Mouse (Mus musculus) neural tube, embryonic 14.5 days (tissue): ENCODE results near the gene Tepp. TPM values are rescaled to one million over a fixed set of nuclear protein-coding genes. Genes with fewer than 3 reads are reported as not detected.

Experiments
- ATAC-seq: fragments of 200-750 bp; cut with Nextera tagmentation; 2 replicates; pipeline ENCODE4 v1.8.0; 2017; ENCODE audit warnings: low read depth, mild to moderate bottlenecking, moderate TSS enrichment, moderate library complexity
- H3K27ac ChIP-seq: fragments of 300-500 bp; sonication (generic); 2 replicates; pipeline ENCODE4 v1.5.1; 2014; ENCODE audit warnings: low read depth, mild to moderate bottlenecking, control low read depth, low read length, moderate library complexity, mixed read lengths
- H3K27me3 ChIP-seq: fragments of 300-500 bp; sonication (generic); 2 replicates; pipeline ENCODE4 v1.6.1; 2014; ENCODE audit warnings: low read length; ENCODE audit not compliant: control insufficient read depth, insufficient read depth
- H3K36me3 ChIP-seq: fragments of 300-500 bp; sonication (generic); 2 replicates; pipeline ENCODE4 v1.6.1; 2014; ENCODE audit warnings: low read length, mixed read lengths; ENCODE audit not compliant: control insufficient read depth, insufficient read depth
- H3K4me1 ChIP-seq: fragments of 300-500 bp; sonication (generic); 2 replicates; pipeline ENCODE4 v1.6.1; 2014; ENCODE audit warnings: low read length; ENCODE audit not compliant: control insufficient read depth, insufficient read depth
- H3K4me2 ChIP-seq: fragments of 300-500 bp; sonication (generic); 2 replicates; pipeline ENCODE4 v1.6.1; 2014; ENCODE audit warnings: mild to moderate bottlenecking, low read depth, low read length, control low read depth
- H3K4me3 ChIP-seq: fragments of 300-500 bp; sonication (generic); 2 replicates; pipeline ENCODE4 v1.5.1; 2014; ENCODE audit warnings: low read depth, low read length, control low read depth, mixed read lengths
- H3K9ac ChIP-seq: fragments of 300-500 bp; sonication (generic); replicated peaks from 2 replicates; pipeline ENCODE4 v1.6.1; 2014; ENCODE audit warnings: low read depth, mild to moderate bottlenecking, control low read depth, low read length, mixed read lengths
- H3K9me3 ChIP-seq: fragments of 300-500 bp; sonication (generic); 2 replicates; pipeline ENCODE4 v1.6.1; 2016; ENCODE audit warnings: low read length; ENCODE audit not compliant: control insufficient read depth
- WGBS: fragments of 180-500 bp; shearing (Covaris S2); extraction: QIAGEN DNeasy Blood & Tissue Kit; methylation state at CpG from one replicate; pipeline ENCODE4 v1.1.7; 2014; 5-methylcytosine and 5-hydroxymethylcytosine counted together
- polyA plus RNA-seq: library from polyadenylated mRNA; unstranded; fragments of >200 nt; fragmentation: Nextera tagmentation; extraction: Ambion mirVana; gene quantifications from 2 replicates; pipeline ENCODE4 v1.2.1, GENCODE M21; 2014

Gene Tepp
- polyA plus RNA-seq, result 1.4 and 1.6 TPM in 2 replicates

DNA sequence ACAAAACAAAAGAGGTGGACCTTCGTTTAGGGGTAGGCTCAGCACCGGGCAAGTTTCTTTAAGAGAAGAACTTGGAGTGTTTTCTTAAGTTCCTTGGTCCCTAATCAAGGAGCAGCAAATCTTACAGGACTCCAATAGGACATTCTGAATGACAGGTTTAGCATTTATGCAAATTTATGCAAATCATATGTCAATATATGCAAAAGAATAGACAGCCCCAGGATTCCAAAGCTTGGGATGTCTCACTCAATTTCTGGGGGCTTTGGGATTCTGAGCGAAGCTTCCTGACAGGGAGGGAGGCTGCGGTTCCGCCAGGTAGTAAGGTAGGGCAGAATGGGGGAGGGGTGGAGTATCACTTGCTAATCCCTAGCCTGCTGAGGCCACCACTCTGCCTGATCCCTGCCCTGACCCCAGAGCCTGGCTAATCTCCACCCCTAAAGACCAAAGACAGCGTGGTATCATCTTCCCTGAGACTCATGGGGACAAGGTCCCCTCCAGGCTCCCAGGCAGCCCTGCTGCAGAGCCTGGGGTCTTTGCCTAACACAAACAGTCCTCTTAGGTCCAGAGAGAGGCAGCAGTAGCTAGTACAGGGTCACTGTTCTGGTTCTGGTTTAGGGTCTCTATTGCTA lies at the start of gene Tepp:
Tepp (plus strand) TSS at position 225 of the 629 bp plus-strand sequence.
- Histone ChIP-seq H3K9me3 (no peaks in the 10 kb centered on the region), H3K4me2 (no peak within 1 kb of the TSS), H3K9ac (no peak within 1 kb of the TSS), H3K27ac (no peak within 1 kb of the TSS), H3K36me3 (no peaks in the 10 kb centered on the region), H3K27me3 (no peaks in the 10 kb centered on the region), H3K4me3 (no peak within 1 kb of the TSS), H3K4me1 (peaks cover 4% of the 10 kb centered on the region; the same call in 1 of the 2 replicates)
- no peak for ATAC-seq
- 29% methylated on average over 6 of the region's 6 CpGs for WGBS

DNA sequence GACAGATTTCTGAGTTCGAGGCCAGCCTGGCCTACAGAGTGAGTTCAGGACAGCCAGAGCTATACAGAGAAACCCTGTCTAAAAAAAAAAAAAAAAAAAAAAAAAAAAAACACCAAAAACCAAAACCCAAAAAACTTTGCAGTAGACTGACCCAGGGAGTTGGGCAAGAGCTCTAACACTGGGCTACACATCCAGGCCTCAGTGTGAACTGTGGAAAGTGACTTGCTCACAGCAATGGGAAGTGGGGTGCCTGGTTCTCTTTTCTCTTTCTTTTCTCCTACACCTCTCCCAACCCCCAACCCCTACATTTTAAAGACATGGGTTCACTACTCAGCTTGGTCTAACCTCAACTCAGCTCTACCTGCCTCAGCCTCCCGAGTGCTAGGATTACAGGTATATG lies 48.2 kb upstream of the Tepp start:
- H3K27ac ChIP-seq, result no peak overlapping the region
- H3K9ac ChIP-seq, result no peak overlapping the region
- H3K4me3 ChIP-seq, result no peak overlapping the region
- 87% methylated on average over 2 of the region's 2 CpGs for WGBS
- no peaks in the 10 kb centered on the region for H3K4me1 ChIP-seq
- H3K9me3 ChIP-seq, result no peaks in the 10 kb centered on the region
- H3K4me2 ChIP-seq, result no peak overlapping the region
- no peaks in the 10 kb centered on the region for H3K36me3 ChIP-seq
- ATAC-seq, result no peak
- H3K27me3 ChIP-seq, result no peaks in the 10 kb centered on the region

DNA sequence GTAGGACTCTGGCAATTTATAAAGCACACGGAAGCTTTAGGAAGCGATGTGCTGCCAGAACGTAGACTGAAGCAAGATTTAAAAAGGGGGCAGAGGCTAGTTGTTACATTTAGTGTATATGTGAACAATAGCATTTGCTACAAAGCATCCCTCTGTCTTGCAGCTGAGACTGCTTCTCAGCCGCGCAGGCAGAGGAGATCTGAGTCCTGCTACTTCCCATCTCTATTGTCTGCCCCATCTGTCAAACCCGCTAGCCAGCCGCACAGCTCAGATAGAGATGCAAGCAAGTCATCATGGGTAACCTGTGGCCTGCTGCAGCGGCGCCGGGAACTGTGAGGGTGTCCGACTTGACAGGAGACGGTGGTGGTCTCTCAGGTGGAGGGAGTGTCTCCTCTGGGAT lies 39.9 kb upstream of the Tepp start:
- Histone ChIP-seq H3K4me1 (no peaks in the 10 kb centered on the region), H3K4me2 (no peak overlapping the region), H3K4me3 (no peak overlapping the region), H3K27ac (no peak overlapping the region), H3K9ac (no peak overlapping the region), H3K36me3 (no peaks in the 10 kb centered on the region), H3K9me3 (no peaks in the 10 kb centered on the region), H3K27me3 (no peaks in the 10 kb centered on the region)
- no peak for ATAC-seq
- WGBS, result 58% methylated on average over 12 of the region's 12 CpGs

DNA sequence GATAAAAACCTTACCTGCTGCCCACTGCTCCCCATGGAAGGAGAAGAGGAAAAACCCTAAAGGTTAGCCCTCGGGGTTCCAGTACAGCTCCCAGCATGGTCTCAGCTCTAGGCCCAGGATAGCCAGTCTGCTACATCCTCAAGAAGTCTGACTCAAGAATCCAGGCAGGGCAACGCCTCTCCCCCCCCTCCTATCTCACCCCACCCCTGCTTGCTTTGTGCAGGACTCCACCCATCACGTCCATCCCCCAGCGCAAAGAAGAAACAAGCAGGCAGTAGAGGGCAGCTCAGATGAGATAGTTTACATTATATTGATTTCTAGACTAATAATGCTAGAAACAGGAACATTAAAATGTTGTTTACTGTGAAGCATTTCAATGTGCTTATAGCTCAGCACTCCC lies 38.5 kb upstream of the Tepp start:
- H3K9me3 ChIP-seq, result no peaks in the 10 kb centered on the region
- 37% methylated on average over 4 of the region's 4 CpGs for WGBS
- no peak overlapping the region for H3K9ac ChIP-seq
- no peak for ATAC-seq
- H3K4me2 ChIP-seq, result no peak overlapping the region
- no peak overlapping the region for H3K4me3 ChIP-seq
- no peaks in the 10 kb centered on the region for H3K36me3 ChIP-seq
- H3K4me1 ChIP-seq, result no peaks in the 10 kb centered on the region
- H3K27me3 ChIP-seq, result no peaks in the 10 kb centered on the region
- no peak overlapping the region for H3K27ac ChIP-seq

DNA sequence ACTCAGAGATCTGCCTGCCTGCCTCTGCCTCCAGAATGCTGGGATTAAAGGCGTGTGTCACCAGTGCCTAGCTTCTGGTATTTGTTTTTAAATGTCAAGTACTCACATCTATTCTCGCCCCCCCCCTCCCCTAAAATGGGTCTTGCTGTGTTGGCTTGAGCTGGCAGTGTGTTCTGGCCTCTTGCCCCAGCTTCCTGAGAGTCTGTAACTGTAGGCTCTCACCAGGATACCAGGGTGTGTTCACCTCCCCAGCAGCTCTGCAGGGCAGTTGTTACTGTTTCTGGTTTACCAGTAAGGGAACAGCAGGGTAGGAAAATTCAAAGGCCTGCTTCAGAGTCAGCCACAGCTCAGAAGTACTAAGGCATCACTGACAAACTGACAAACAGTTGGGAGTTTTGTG lies 37.5 kb upstream of the Tepp start:
- no peak for ATAC-seq
- Histone ChIP-seq H3K27ac (no peak overlapping the region), H3K4me2 (no peak overlapping the region), H3K9ac (no peak overlapping the region), H3K4me3 (no peak overlapping the region), H3K36me3 (no peaks in the 10 kb centered on the region), H3K27me3 (no peaks in the 10 kb centered on the region), H3K9me3 (no peaks in the 10 kb centered on the region), H3K4me1 (no peaks in the 10 kb centered on the region)
- 48% methylated on average over 2 of the region's 2 CpGs for whole genome bisulfite sequencing

DNA sequence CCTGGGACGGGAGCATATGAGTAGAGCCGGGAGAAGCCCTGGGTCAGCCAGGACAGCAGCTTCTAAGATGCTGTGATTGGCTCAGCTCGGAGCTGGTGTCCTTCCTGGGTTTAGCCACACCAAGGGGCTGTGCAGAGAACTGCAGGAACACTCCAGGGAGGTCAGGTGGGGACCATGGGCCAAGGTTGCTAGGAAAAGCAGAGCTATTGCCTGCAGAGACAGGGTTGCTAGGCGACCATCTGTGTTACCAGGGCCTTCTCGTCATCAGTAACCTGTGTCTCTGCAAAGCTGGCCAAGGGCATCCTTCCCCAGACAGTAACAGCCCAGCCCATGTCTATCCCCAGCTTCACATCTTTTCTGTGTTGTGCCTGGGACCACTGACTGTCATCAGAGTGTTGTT lies 28.9 kb upstream of the Tepp start:
- Histone ChIP-seq H3K4me1 (no peaks in the 10 kb centered on the region), H3K4me3 (no peak overlapping the region), H3K9ac (no peak overlapping the region), H3K9me3 (no peaks in the 10 kb centered on the region), H3K27ac (no peak overlapping the region), H3K36me3 (no peaks in the 10 kb centered on the region), H3K27me3 (no peaks in the 10 kb centered on the region), H3K4me2 (no peak overlapping the region)
- ATAC-seq, result peak; percentile 38; the same call in 1 of the 2 replicates
- 61% methylated on average over 5 of the region's 5 CpGs for WGBS

DNA sequence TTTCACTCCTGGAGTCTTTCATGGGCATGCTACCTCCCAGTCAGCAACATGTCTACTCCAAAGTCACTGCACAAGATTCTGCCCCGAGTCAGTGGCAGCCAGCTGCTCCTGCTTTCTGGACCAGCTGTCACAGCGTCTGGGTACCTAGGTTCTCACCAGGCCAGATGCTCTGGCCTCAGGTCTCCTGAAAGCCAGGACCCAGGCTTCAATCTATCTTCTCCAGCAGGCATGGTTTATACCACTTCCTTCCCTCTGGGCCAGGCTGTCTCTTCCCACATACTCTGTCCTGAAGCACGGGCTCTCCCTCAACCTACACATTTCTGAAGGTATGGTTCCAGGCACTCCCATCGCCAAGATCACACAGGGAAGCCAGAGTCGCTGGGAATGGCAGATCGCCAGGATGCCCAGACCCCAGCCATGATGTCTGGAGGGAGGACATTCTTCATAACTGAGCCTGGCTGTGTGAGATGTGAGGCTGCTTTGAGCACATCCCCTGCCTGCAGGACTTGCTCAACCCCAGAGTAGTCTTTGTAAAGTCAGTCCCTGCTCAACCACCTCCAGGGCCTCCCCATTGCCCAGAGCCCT lies 21.2 kb upstream of the Tepp start:
- H3K27me3 ChIP-seq, result no peaks in the 10 kb centered on the region
- H3K36me3 ChIP-seq, result no peaks in the 10 kb centered on the region
- WGBS, result 76% methylated on average over 6 of the region's 6 CpGs
- ATAC-seq, result no peak
- no peak overlapping the region for H3K4me2 ChIP-seq
- H3K9ac ChIP-seq, result no peak overlapping the region
- H3K4me3 ChIP-seq, result no peak overlapping the region
- no peak overlapping the region for H3K27ac ChIP-seq
- H3K9me3 ChIP-seq, result no peaks in the 10 kb centered on the region
- no peaks in the 10 kb centered on the region for H3K4me1 ChIP-seq

DNA sequence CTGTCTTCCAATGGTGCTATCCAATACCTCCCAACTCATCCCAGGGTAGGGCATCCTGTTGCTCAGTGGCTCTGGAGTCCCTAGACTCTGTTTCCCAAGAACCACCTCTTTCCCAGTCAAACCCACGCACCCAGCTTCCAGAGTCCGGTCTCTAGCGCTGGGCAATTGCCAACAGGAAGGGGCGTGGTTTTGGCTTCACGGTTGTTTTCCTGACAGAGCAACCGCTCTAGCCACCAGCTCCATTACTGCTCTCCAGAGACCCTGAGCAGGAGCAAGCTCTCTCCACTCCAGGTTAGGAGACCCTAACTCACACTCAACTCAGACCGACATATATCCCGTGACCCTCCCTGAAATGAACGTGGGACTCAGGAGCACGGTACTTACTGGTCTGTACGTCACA lies 17.2 kb upstream of the Tepp start:
- 74% methylated on average over 11 of the region's 11 CpGs for WGBS

DNA sequence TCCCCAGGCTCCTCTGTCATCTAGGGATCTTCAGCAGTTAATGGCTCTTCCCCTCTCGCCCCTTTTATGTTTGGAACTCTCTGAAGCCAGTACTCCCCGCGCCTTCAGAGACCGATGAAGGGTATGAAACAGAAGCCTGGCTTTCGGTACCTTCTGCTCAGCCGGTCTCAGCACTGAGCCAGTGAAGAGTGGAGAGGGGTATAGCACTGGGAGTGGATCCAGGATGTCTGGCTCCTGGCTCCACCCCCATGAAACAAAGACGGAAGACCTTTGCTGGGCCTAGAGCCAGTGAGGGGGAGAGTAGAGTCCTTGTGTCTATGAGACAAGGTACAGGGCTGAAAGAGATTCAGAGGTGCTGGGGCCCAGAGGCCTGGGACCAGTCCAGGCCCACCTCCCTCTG lies 16.5 kb upstream of the Tepp start:
- WGBS, result 64% methylated on average over 7 of the region's 7 CpGs
- H3K27me3 ChIP-seq, result no peaks in the 10 kb centered on the region
- H3K4me2 ChIP-seq, result no peak overlapping the region
- peak; percentile 63; the same call in 1 of the 2 replicates for ATAC-seq
- no peak overlapping the region for H3K27ac ChIP-seq
- H3K4me3 ChIP-seq, result no peak overlapping the region
- H3K9ac ChIP-seq, result no peak overlapping the region
- no peaks in the 10 kb centered on the region for H3K36me3 ChIP-seq
- no peaks in the 10 kb centered on the region for H3K4me1 ChIP-seq
- no peaks in the 10 kb centered on the region for H3K9me3 ChIP-seq

More for the DNA sequence above, 17.2 kb upstream of the Tepp start:
- no peaks in the 10 kb centered on the region for H3K27me3 ChIP-seq
- no peak for ATAC-seq
- H3K9me3 ChIP-seq, result no peaks in the 10 kb centered on the region
- H3K36me3 ChIP-seq, result no peaks in the 10 kb centered on the region
- H3K27ac ChIP-seq, result no peak overlapping the region
- no peak overlapping the region for H3K9ac ChIP-seq
- no peak overlapping the region for H3K4me3 ChIP-seq
- no peaks in the 10 kb centered on the region for H3K4me1 ChIP-seq
- no peak overlapping the region for H3K4me2 ChIP-seq
